Mouse (Mus musculus) lung, postnatal 0 days (tissue): ENCODE results near the gene Ehd4.

Experiments
- CTCF ChIP-seq: IDR thresholded peaks from 2 replicates; pipeline ENCODE4 v1.5.1; 2016; ENCODE audit warnings: antibody characterized with exemption, mild to moderate bottlenecking
- EP300 ChIP-seq: IDR thresholded peaks from 2 replicates; pipeline ENCODE4 v1.6.1; 2016; ENCODE audit warnings: antibody characterized with exemption, mild to moderate bottlenecking, control low read depth

GRCm38 (mm10) chr2:120114977-120115376 is 39.4 kb downstream of the Ehd4 start:
- TF ChIP-seq CTCF: no peak
- TF ChIP-seq EP300: no peak
